Mouse (Mus musculus) kidney, postnatal 0 days (tissue): ENCODE data around the gene Vps36. TPM values are rescaled to one million over a fixed set of nuclear protein-coding genes. Genes with fewer than 3 reads are reported as not detected.

Experiments used
- ATAC-seq: fragments of 200-750 bp; cut with Nextera tagmentation; replicated peaks from 2 replicates; pipeline ENCODE4 v1.8.0; 2017; ENCODE audit warnings: low read depth, moderate number of reproducible peaks, moderate TSS enrichment, moderate library complexity; ENCODE audit not compliant: low FRiP score
- DNase-seq: peaks from one replicate; pipeline ENCODE4 v3.0.0-alpha.2; 2016; ENCODE audit warnings: low spot score
- H3K27ac ChIP-seq: fragments of 300-500 bp; sonication (generic); 2 replicates; pipeline ENCODE4 v1.5.1; 2014; ENCODE audit warnings: mild to moderate bottlenecking
- H3K27me3 ChIP-seq: fragments of 300-500 bp; sonication (generic); 2 replicates; pipeline ENCODE4 v1.6.1; 2014; ENCODE audit warnings: low read length, mixed read lengths; ENCODE audit not compliant: insufficient read depth
- H3K36me3 ChIP-seq: fragments of 300-500 bp; sonication (generic); 2 replicates; pipeline ENCODE4 v1.6.1; 2014; ENCODE audit warnings: low read length, mixed read lengths; ENCODE audit not compliant: insufficient read depth
- H3K4me1 ChIP-seq: fragments of 300-500 bp; sonication (generic); replicated peaks from 2 replicates; pipeline ENCODE4 v1.6.1; 2014; ENCODE audit warnings: antibody characterized with exemption, low read length, mixed read lengths; ENCODE audit not compliant: insufficient read depth
- H3K4me2 ChIP-seq: fragments of 300-500 bp; sonication (generic); 2 replicates; pipeline ENCODE4 v1.6.1; 2014; ENCODE audit warnings: mild to moderate bottlenecking, low read length, moderate library complexity, mixed read lengths
- H3K4me3 ChIP-seq: fragments of 300-500 bp; sonication (generic); replicated peaks from 2 replicates; pipeline ENCODE4 v1.5.1; 2014; ENCODE audit warnings: low read depth, low read length
- H3K9ac ChIP-seq: fragments of 300-500 bp; sonication (generic); 2 replicates; pipeline ENCODE4 v1.6.1; 2014; ENCODE audit warnings: low read depth, low read length
- H3K9me3 ChIP-seq: fragments of 300-500 bp; sonication (generic); replicated peaks from 2 replicates; pipeline ENCODE4 v1.6.1; 2016; ENCODE audit warnings: low read length, inconsistent platforms, mixed read lengths
- CTCF ChIP-seq: IDR thresholded peaks from 2 replicates; pipeline ENCODE4 v1.5.1; 2016; ENCODE audit warnings: antibody characterized with exemption, low read depth, mild to moderate bottlenecking, moderate library complexity
- WGBS: fragments of 180-500 bp; shearing (Covaris S2); extraction: QIAGEN DNeasy Blood & Tissue Kit; methylation state at CpG from one replicate; pipeline ENCODE4 v1.1.7; 2014; 5-methylcytosine and 5-hydroxymethylcytosine counted together
- polyA plus RNA-seq: library from polyadenylated mRNA; unstranded; fragments of >200 nt; fragmentation: Nextera tagmentation; extraction: Ambion mirVana; gene quantifications from 2 replicates; pipeline ENCODE4 v1.2.1, GENCODE M21; 2015

Vps36 gene
- polyA plus RNA-seq, 1 experiment from 2014 or later: 30.3 TPM

DNA sequence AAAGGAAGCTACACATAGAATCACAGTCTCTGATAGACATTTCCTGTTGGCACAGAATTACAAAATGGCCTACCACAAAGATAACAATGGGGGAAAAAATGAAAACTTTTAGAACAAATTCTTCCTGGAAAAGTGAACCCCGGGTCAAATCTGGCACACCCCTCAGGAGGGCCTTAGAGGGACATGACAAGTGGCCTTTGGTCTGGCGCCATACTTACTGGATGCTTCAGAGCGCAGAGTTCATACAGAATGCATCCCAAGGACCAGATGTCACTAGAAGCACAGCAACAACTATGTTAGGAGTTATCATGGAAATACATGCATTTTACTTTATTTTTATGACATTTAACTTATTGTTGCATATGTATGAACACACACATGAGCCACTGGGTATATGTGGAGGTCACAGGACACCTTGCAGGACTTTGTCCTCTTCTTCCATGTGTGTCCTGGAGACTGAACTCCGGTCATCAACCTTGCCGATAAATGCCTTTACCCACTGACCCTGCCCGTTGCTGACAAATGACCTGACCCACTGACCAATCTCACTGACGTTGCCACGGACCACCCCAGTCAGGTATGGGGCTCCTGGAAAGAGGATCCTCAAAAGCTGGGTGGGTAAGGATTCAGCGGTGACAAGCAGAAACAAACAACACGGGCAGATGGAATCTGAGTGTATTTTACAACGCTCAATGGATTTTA, 42.8 kb upstream of the Vps36 start:
- Histone ChIP-seq H3K4me2 (no peak overlapping the region), H3K4me1 (no peaks in the 10 kb centered on the region), H3K9me3 (no peaks in the 10 kb centered on the region), H3K36me3 (0 out of 2 replicates have a peak, but pooled peaks cover 3% of the 10 kb centered on the region), H3K9ac (no peak overlapping the region), H3K27me3 (no peaks in the 10 kb centered on the region), H3K4me3 (no peak overlapping the region), H3K27ac (no peak overlapping the region)
- 76% methylated on average over 11 of the region's 11 CpGs for WGBS
- no peak for ATAC-seq
- no peak for DNase-seq
- no peak for TF ChIP-seq CTCF

GRCm38 (mm10) chr8:22150345-22150663, 42.3 kb upstream of the Vps36 start:
- Histone ChIP-seq H3K4me3 (no peak overlapping the region), H3K27ac (no peak overlapping the region), H3K4me1 (no peaks in the 10 kb centered on the region), H3K9ac (no peak overlapping the region), H3K27me3 (no peaks in the 10 kb centered on the region), H3K36me3 (0 out of 2 replicates have a peak, but pooled peaks cover 3% of the 10 kb centered on the region), H3K9me3 (no peaks in the 10 kb centered on the region), H3K4me2 (no peak overlapping the region)
- WGBS: 42% methylated on average over 3 of the region's 3 CpGs
- TF ChIP-seq CTCF: no peak
- peak; percentile 40 for DNase-seq
- ATAC-seq: no peak

DNA sequence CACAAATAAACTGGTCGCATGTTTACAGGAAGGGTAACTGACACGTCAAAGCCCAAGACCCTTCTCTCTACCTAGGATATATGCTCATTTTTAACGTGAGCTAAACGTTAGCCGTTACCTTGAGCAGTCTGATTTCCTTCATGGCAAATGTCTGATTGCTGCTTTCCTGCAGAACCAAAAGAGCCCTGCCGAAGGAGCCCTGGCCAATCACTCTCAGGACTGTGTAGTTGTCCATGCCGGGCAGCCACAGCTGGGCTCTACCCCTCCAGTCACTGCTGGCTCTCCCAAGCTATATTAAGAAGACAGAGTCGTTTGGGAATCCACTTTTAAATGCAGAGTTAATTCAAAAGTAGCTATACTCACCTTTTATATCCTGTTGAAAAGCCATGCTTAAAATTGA, 30.4 kb upstream of the Vps36 start:
- H3K9ac ChIP-seq: no peak overlapping the region
- no peak overlapping the region for H3K4me2 ChIP-seq
- H3K36me3 ChIP-seq: no peaks in the 10 kb centered on the region
- TF ChIP-seq CTCF: no peak
- H3K27ac ChIP-seq: no peak overlapping the region
- H3K4me3 ChIP-seq: no peak overlapping the region
- DNase-seq (no peak), ATAC-seq (no peak)
- H3K9me3 ChIP-seq: no peaks in the 10 kb centered on the region
- WGBS: 76% methylated on average over 8 of the region's 8 CpGs
- no peaks in the 10 kb centered on the region for H3K27me3 ChIP-seq
- peaks cover 4% of the 10 kb centered on the region; the same call in 1 of the 2 replicates for H3K4me1 ChIP-seq

- Histone ChIP-seq H3K4me2 (no peak overlapping the region), H3K36me3 (peaks cover 5% of the 10 kb centered on the region; the same call in 1 of the 2 replicates), H3K9ac (no peak overlapping the region), H3K27ac (no peak overlapping the region), H3K9me3 (no peaks in the 10 kb centered on the region), H3K4me3 (no peak overlapping the region), H3K4me1 (peaks cover 4% of the 10 kb centered on the region; the same call in 1 of the 2 replicates), H3K27me3 (no peaks in the 10 kb centered on the region)
- ATAC-seq: no peak
- WGBS: 77% methylated on average over 10 of the region's 10 CpGs
- DNase-seq: no peak
- TF ChIP-seq CTCF: no peak
Observed at GRCm38 (mm10) chr8:22164431-22164830, 28.2 kb upstream of the Vps36 start.

DNA sequence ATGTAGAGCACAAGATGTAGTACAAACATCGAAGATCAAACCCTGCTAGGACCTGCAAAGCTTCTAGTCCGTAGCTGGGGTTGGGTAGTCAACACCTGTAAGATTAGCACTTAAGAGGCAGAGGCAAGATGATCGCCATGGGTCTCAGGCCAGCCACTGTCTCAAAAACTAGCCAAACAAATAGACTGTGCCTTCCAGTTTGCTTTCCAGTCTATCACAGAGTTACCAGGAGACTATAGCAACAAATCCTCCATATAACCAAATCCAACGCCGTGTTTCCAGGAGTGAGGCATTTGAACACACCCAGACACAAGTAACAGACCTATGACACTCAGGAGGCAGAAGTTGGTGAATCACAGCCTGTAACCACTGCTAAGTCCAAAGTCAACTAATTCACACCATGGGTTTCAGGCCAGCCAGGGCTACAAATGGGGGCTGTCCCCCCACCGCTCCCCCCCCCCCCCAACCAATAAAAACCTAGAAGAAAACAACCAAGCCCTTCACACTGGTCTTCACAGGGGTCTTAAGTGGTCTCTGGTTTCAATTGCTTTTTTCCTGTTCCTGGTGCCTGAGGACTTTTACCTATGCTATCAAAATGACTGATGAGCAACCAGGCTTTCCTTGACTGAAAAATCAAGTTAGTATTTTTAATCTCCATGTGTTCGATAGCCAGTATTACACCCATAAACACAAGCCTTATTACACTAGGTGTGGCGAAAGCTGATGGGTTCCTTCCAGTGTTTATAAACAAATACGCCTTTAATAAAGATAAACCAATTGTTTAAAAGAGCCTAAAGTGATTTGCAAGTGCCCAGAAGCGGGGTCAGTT, 27.1 kb upstream of the Vps36 start:
- Histone ChIP-seq H3K4me3 (peak overlapping the region; percentile 58), H3K4me2 (peak overlapping the region; percentile 57), H3K9me3 (no peaks in the 10 kb centered on the region), H3K9ac (peak overlapping the region; percentile 61), H3K4me1 (peaks cover 4% of the 10 kb centered on the region; the same call in 1 of the 2 replicates), H3K27ac (peak overlapping the region; percentile 72; the same call in 1 of the 2 replicates), H3K27me3 (no peaks in the 10 kb centered on the region), H3K36me3 (peaks cover 5% of the 10 kb centered on the region; the same call in 1 of the 2 replicates)
- WGBS: 38% methylated on average over 10 of the region's 10 CpGs
- TF ChIP-seq CTCF: no peak
- DNase-seq (no peak), ATAC-seq (peak; percentile 8; the same call in 1 of the 2 replicates)

DNA sequence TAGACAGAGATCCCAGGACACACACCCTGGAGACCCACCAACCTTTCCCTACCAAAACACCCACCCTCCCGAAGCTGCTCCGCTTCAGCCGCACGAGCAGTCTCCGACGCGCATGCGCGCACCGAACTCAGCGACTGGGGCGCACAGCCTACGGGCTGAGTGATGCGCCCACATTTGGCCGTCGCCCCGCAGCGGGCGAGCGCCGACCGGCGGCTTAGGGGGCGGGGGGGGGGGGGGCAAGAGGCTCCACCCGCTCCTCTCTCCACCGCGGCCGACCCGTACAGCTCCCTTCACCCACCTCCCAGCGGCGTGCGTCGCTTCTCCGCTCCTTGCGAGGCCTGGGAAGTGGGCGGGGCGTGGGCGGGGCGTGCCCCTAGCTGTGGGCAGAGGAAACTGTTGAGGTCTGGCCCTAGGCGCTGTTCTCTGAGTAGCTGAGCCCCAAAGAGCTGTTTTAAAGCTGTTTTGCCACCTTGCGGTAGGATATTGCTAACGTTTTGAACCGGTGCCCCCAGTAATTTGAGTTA, 26.5 kb upstream of the Vps36 start, which contains the start of gene Nek3:
Nek3 (minus strand) TSS at position 356 of the 524 bp plus-strand sequence.
- DNase-seq (peak; percentile 96), ATAC-seq (peak; percentile 98)
- H3K27me3 ChIP-seq: no peaks in the 10 kb centered on the region
- no peaks in the 10 kb centered on the region for H3K9me3 ChIP-seq
- peak within 1 kb of the TSS; percentile 57 for H3K4me2 ChIP-seq
- under 1% methylated on average over 41 of the region's 43 CpGs for WGBS
- H3K4me1 ChIP-seq: peaks cover 4% of the 10 kb centered on the region; the same call in 1 of the 2 replicates
- peak within 1 kb of the TSS; percentile 61 for H3K9ac ChIP-seq
- H3K27ac ChIP-seq: peak within 1 kb of the TSS; percentile 72
- H3K36me3 ChIP-seq: peaks cover 5% of the 10 kb centered on the region; the same call in 1 of the 2 replicates
- TF ChIP-seq CTCF: peak; percentile 74
- peak within 1 kb of the TSS; percentile 58 for H3K4me3 ChIP-seq
